Mouse (Mus musculus) stomach, postnatal 0 days (tissue): ENCODE results near the gene 1810010D01Rik.

Source experiments
- CTCF ChIP-seq: IDR thresholded peaks from 2 replicates; pipeline ENCODE4 v1.5.1; 2016; ENCODE audit warnings: antibody characterized with exemption, low read depth, mild to moderate bottlenecking, moderate library complexity
- EP300 ChIP-seq: optimal IDR thresholded peaks from 2 replicates; pipeline ENCODE3; 2016; ENCODE audit warnings: antibody characterized with exemption

GRCm38 (mm10) chr7:145242028-145242427 lies 34.1 kb upstream of the 1810010D01Rik start:
- no peak for TF ChIP-seq CTCF
- TF ChIP-seq EP300, result no peak
